19 mouse cellular contexts compared by ENCODE assay signal in the genomic region with DNA sequence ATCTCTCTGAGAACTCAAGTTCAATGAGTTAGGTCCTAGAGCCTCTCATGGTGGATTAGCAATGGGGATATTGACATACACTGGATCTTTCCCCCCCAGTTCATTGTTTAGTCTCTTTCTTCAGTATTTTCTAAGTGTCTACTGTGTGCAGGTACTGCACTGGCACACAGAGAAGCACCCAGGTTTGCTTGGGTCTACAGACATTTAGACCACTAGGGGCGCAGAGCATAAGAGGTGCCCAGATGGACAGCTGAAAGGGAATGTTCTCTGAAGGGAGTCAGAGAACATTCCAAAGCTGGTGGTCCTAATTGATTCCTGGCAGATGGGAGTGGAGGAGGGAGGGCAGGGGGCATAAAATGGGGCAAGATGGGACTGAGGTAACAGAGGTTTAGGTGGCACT. TPM values are rescaled to one million over a fixed set of nuclear protein-coding genes. Genes with fewer than 3 reads are reported as not detected.
DNase-seq lines count a peak whose midpoint lies in the region; ATAC-seq and TF ChIP-seq lines count a peak whose summit lies in the region.
"Had no signal": no experiment of that assay in that cellular context is flagged by ENCODE, and none has a peak within 500 bp of the region (broad histone marks: within the 10 kb centered on the region; RNA-seq: fewer than 3 reads in every experiment).

No protein-coding gene starts in this region.

- no peaks in the 10 kb centered on the region for H3K36me3 ChIP-seq in heart, postnatal 0 days (replicated peaks; ENCODE audit: control insufficient read depth, insufficient read depth, low read length)
- no peaks in the 10 kb centered on the region for H3K36me3 ChIP-seq in heart, embryonic 12.5 days
- H3K36me3 ChIP-seq in liver, postnatal 0 days (replicated peaks; ENCODE audit: insufficient read depth, low read length) = no peaks in the 10 kb centered on the region
- H3K36me3 ChIP-seq in liver, embryonic 11.5 days (ENCODE audit: control insufficient read depth, insufficient read depth, low read length) = no peaks in the 10 kb centered on the region
- H3K36me3 ChIP-seq in limb, embryonic 10.5 days = no peaks in the 10 kb centered on the region
- H3K36me3 ChIP-seq: forebrain, embryonic 15.5 days; heart, embryonic 10.5 days; hindbrain, embryonic 13.5 days; midbrain, embryonic 12.5 days; neural tube, embryonic 13.5 days had no signal

- no peak overlapping the region for H3K4me2 ChIP-seq in heart, postnatal 0 days (ENCODE audit: low read depth, low read length)
- H3K4me2 ChIP-seq in heart, embryonic 12.5 days = no peak overlapping the region
- no peak overlapping the region for H3K4me2 ChIP-seq in liver, postnatal 0 days (ENCODE audit: low read depth, low read length)
- no peak overlapping the region for H3K4me2 ChIP-seq in liver, embryonic 11.5 days
- H3K4me2 ChIP-seq: forebrain, embryonic 15.5 days; hindbrain, embryonic 13.5 days; midbrain, embryonic 12.5 days; neural tube, embryonic 13.5 days had no signal

- 0 out of 2 replicates have a peak, but pooled peaks cover 5% of the 10 kb centered on the region for H3K27me3 ChIP-seq in heart, postnatal 0 days (ENCODE audit: control insufficient read depth, insufficient read depth, low read length)
- peaks cover 12% of the 10 kb centered on the region for H3K27me3 ChIP-seq in heart, embryonic 12.5 days (replicated peaks)
- 0 out of 2 replicates have a peak, but pooled peaks cover 2% of the 10 kb centered on the region for H3K27me3 ChIP-seq in liver, postnatal 0 days (ENCODE audit: insufficient read depth, low read length)
- no peaks in the 10 kb centered on the region; the same call in 1 of the 2 replicates for H3K27me3 ChIP-seq in liver, embryonic 11.5 days (replicated peaks; ENCODE audit: control insufficient read depth, insufficient read depth, low read length)
- H3K27me3 ChIP-seq in limb, embryonic 10.5 days (ENCODE audit: low read depth, poor library complexity, severe bottlenecking) = peaks cover 17% of the 10 kb centered on the region
- H3K27me3 ChIP-seq: forebrain, embryonic 15.5 days had no signal

- H3K9me3 ChIP-seq in heart, postnatal 0 days (replicated peaks; ENCODE audit: control insufficient read depth, low read length) = no peaks in the 10 kb centered on the region; the same call in 1 of the 2 replicates
- H3K9me3 ChIP-seq in heart, embryonic 12.5 days (replicated peaks) = peaks cover 4% of the 10 kb centered on the region
- no peaks in the 10 kb centered on the region for H3K9me3 ChIP-seq in liver, postnatal 0 days (ENCODE audit: low read length)
- no peaks in the 10 kb centered on the region for H3K9me3 ChIP-seq in liver, embryonic 11.5 days (ENCODE audit: control insufficient read depth, low read length)
- no peaks in the 10 kb centered on the region for H3K9me3 ChIP-seq in limb, embryonic 10.5 days (replicated peaks)
- H3K9me3 ChIP-seq: forebrain, embryonic 15.5 days; heart, embryonic 10.5 days; hindbrain, embryonic 13.5 days; midbrain, embryonic 12.5 days; neural tube, embryonic 13.5 days had no signal

- TF ChIP-seq EP300 in heart, postnatal 0 days (IDR thresholded peaks at IDR 0.05; ENCODE audit: low read depth) = no peak
- TF ChIP-seq EP300 in liver, postnatal 0 days (IDR thresholded peaks at IDR 0.05; ENCODE audit: low read depth) = no peak

- peak; percentile 36; the same call in 1 of the 2 replicates for TF ChIP-seq CTCF in heart, postnatal 0 days (IDR thresholded peaks at IDR 0.05; ENCODE audit: low read depth)
- TF ChIP-seq CTCF in liver, postnatal 0 days (IDR thresholded peaks at IDR 0.05; ENCODE audit: low read depth) = peak; percentile 29; the same call in 1 of the 2 replicates

- H3K4me3 ChIP-seq in heart, postnatal 0 days (ENCODE audit: low read depth, low read length) = no peak overlapping the region
- H3K4me3 ChIP-seq in heart, embryonic 12.5 days = no peak overlapping the region
- H3K4me3 ChIP-seq in liver, postnatal 0 days (ENCODE audit: low read depth, low read length) = no peak overlapping the region
- H3K4me3 ChIP-seq in liver, embryonic 11.5 days (ENCODE audit: low read depth, low read length) = no peak overlapping the region
- H3K4me3 ChIP-seq in limb, embryonic 10.5 days = no peak overlapping the region
- H3K4me3 ChIP-seq: forebrain, embryonic 15.5 days; heart, embryonic 10.5 days; hindbrain, embryonic 13.5 days; midbrain, embryonic 12.5 days; neural tube, embryonic 13.5 days had no signal

- H3K4me1 ChIP-seq in heart, postnatal 0 days (ENCODE audit: control insufficient read depth, insufficient read depth) = peaks cover 5% of the 10 kb centered on the region
- H3K4me1 ChIP-seq in heart, embryonic 12.5 days (replicated peaks) = peaks cover 12% of the 10 kb centered on the region
- H3K4me1 ChIP-seq in liver, postnatal 0 days (ENCODE audit: insufficient read depth) = no peaks in the 10 kb centered on the region
- H3K4me1 ChIP-seq in liver, embryonic 11.5 days (replicated peaks; ENCODE audit: control insufficient read depth, insufficient read depth, low read length) = peaks cover 4% of the 10 kb centered on the region
- peaks cover 32% of the 10 kb centered on the region for H3K4me1 ChIP-seq in limb, embryonic 10.5 days

- ATAC-seq in heart, postnatal 0 days (ENCODE audit: insufficient read depth, low read depth) = no peak
- ATAC-seq in heart, embryonic 12.5 days (ENCODE audit: insufficient number of reproducible peaks, low FRiP score) = no peak
- no peak for ATAC-seq in liver, postnatal 0 days
- no peak for ATAC-seq in liver, embryonic 11.5 days (replicated peaks; ENCODE audit: low FRiP score)
- no peak for ATAC-seq in activated CD4-positive, CD25-positive, alpha-beta regulatory T cell, adult 4 months
- ATAC-seq: forebrain, embryonic 15.5 days; inflammation-experienced regulatory T-cells, adult 6 months had no signal

- no peak overlapping the region for H3K27ac ChIP-seq in heart, postnatal 0 days (ENCODE audit: low read depth)
- no peak overlapping the region for H3K27ac ChIP-seq in heart, embryonic 12.5 days (ENCODE audit: poor library complexity, severe bottlenecking)
- no peak overlapping the region for H3K27ac ChIP-seq in liver, postnatal 0 days (ENCODE audit: low read depth)
- no peak overlapping the region for H3K27ac ChIP-seq in liver, embryonic 11.5 days (ENCODE audit: low read depth, low read length)
- peak overlapping the region; percentile 91 for H3K27ac ChIP-seq in limb, embryonic 10.5 days
- H3K27ac ChIP-seq: forebrain, embryonic 15.5 days; hindbrain, embryonic 13.5 days; midbrain, embryonic 12.5 days; neural tube, embryonic 13.5 days had no signal

- no peak overlapping the region for H3K9ac ChIP-seq in heart, postnatal 0 days (replicated peaks; ENCODE audit: low read depth, low read length)
- no peak overlapping the region for H3K9ac ChIP-seq in heart, embryonic 12.5 days
- no peak overlapping the region for H3K9ac ChIP-seq in liver, postnatal 0 days (replicated peaks)
- H3K9ac ChIP-seq in liver, embryonic 11.5 days (ENCODE audit: low read depth, low read length) = no peak overlapping the region
- H3K9ac ChIP-seq: forebrain, embryonic 15.5 days; midbrain, embryonic 12.5 days; neural tube, embryonic 13.5 days had no signal

- no peak for DNase-seq in heart, postnatal 0 days (ENCODE audit: low spot score)
- no peak for DNase-seq in liver, postnatal 0 days
- DNase-seq in liver, embryonic 11.5 days (ENCODE audit: low spot score) = no peak
- DNase-seq in R1 (ENCODE audit: low read depth, low spot score) = peak; percentile 22
- DNase-seq in limb, embryonic 10.5 days (ENCODE audit: low spot score) = no peak
- no peak for DNase-seq in cerebellum, postnatal 14 days
- DNase-seq: adrenal gland, adult 8-10 months; cerebellum, postnatal 36 days; left cerebral cortex, postnatal 4 days; lung, postnatal 36 days; thymus, postnatal 25 days had no signal

- WGBS in heart, postnatal 0 days = 73% methylated on average over 1 of the region's 1 CpGs
- 63% methylated on average over 1 of the region's 1 CpGs for WGBS in heart, embryonic 12.5 days
- WGBS in liver, postnatal 0 days (ENCODE audit: insufficient replicate concordance) = 68% methylated on average over 1 of the region's 1 CpGs
- WGBS in liver, embryonic 11.5 days = 83% methylated on average over 1 of the region's 1 CpGs
- 83% methylated on average over 1 of the region's 1 CpGs for WGBS in limb, embryonic 10.5 days

RNA-seq across cellular contexts. Expression of a gene that starts 6.3 kb away (rescaled TPM):
- 164 and 257 TPM in 2 replicates for total RNA-seq in heart, postnatal 0 days (2014; rRNA removed; ENCODE audit: low replicate concordance)
- 57.0 and 66.0 TPM in 2 replicates for polyA plus RNA-seq in heart, postnatal 0 days (2015; fragmentation: Nextera tagmentation; extraction: Ambion mirVana)
- polyA plus RNA-seq in heart, embryonic 12.5 days (2016; fragmentation: Nextera tagmentation; extraction: Ambion mirVana) = 70.8 and 71.5 TPM in 2 replicates
- polyA plus RNA-seq in liver, postnatal 0 days (2015; fragmentation: Nextera tagmentation; extraction: Ambion mirVana) = 6.4 and 7.9 TPM in 2 replicates
- polyA plus RNA-seq in liver, embryonic 11.5 days (2014; fragmentation: Nextera tagmentation; extraction: Ambion mirVana) = 32.3 and 33.2 TPM in 2 replicates
- polyA plus RNA-seq in limb, embryonic 10.5 days (2016; fragmentation: Nextera tagmentation; extraction: Ambion mirVana) = 28.9 and 43.5 TPM in 2 replicates
- not detected for polyA plus RNA-seq in activated CD4-positive, CD25-positive, alpha-beta regulatory T cell, adult 4 months (2017; shearing (Covaris generic))
- polyA plus RNA-seq: inflammation-experienced regulatory T-cells, adult 6 months had no signal
